ENCODE assay signal across 20 mouse cellular contexts in genomic region chr2:14875121-14875520, GRCm38 (mm10).
DNase-seq lines count a peak whose midpoint lies in the region; ATAC-seq lines count a peak whose summit lies in the region.
"Had no signal": no experiment of that assay in that cellular context is flagged by ENCODE, and none has a peak within 500 bp of the region (broad histone marks: within the 10 kb centered on the region; RNA-seq: fewer than 3 reads in every experiment).

No protein-coding gene starts in this region.

- H3K4me3 ChIP-seq in lung, embryonic 15.5 days: no peak overlapping the region
- no peak overlapping the region for H3K4me3 ChIP-seq in midbrain, embryonic 10.5 days
- 0 out of 2 replicates have a peak overlapping the region, but pooled peaks have one; percentile 30 for H3K4me3 ChIP-seq in neural tube, embryonic 13.5 days
- H3K4me3 ChIP-seq: embryonic facial prominence, embryonic 10.5 days; heart, embryonic 15.5 days; limb, embryonic 13.5 days had no signal

- H3K27ac ChIP-seq in lung, embryonic 15.5 days: 0 out of 2 replicates have a peak overlapping the region, but pooled peaks have one; percentile 10
- 0 out of 2 replicates have a peak overlapping the region, but pooled peaks have one; percentile 39 for H3K27ac ChIP-seq in midbrain, embryonic 10.5 days (replicated peaks)
- H3K27ac ChIP-seq in neural tube, embryonic 13.5 days (replicated peaks): peak overlapping the region; percentile 14; the same call in 1 of the 2 replicates
- H3K27ac ChIP-seq: embryonic facial prominence, embryonic 10.5 days; forebrain, embryonic 15.5 days; heart, embryonic 15.5 days; limb, embryonic 13.5 days; liver, embryonic 14.5 days had no signal

- H3K9ac ChIP-seq in lung, embryonic 15.5 days: no peak overlapping the region
- H3K9ac ChIP-seq in neural tube, embryonic 13.5 days: peak overlapping the region; percentile 62; the same call in 1 of the 2 replicates
- H3K9ac ChIP-seq: heart, embryonic 15.5 days; limb, embryonic 13.5 days; liver, embryonic 14.5 days had no signal

- peak; percentile 12 for DNase-seq in embryo, embryonic 10.5 days (ENCODE audit: low spot score)
- no peak for DNase-seq in embryo, embryonic 10 days (ENCODE audit: low spot score)
- DNase-seq in lung, postnatal 36 days: no peak
- DNase-seq in midbrain, embryonic 10.5 days (ENCODE audit: low spot score): no peak
- no peak for DNase-seq in cerebellum, postnatal 4 days (ENCODE audit: low spot score in 2 of 2)
- no peak for DNase-seq in adrenal gland, postnatal 14 days
- DNase-seq: heart, adult 18-20 months; kidney, adult 11 months; kidney, postnatal 14 days; layer of hippocampus, adult 9-11 months; thymus, postnatal 25 days had no signal

- WGBS in lung, embryonic 15.5 days: 33% methylated on average over 2 of the region's 2 CpGs
- WGBS in midbrain, embryonic 10.5 days: 45% methylated on average over 2 of the region's 2 CpGs
- WGBS in neural tube, embryonic 13.5 days: 18% methylated on average over 2 of the region's 2 CpGs

- no peaks in the 10 kb centered on the region for H3K27me3 ChIP-seq in lung, embryonic 15.5 days
- H3K27me3 ChIP-seq in midbrain, embryonic 10.5 days (ENCODE audit: low read depth, poor library complexity, severe bottlenecking): 0 out of 2 replicates have a peak, but pooled peaks cover 7% of the 10 kb centered on the region
- H3K27me3 ChIP-seq in neural tube, embryonic 13.5 days: no peaks in the 10 kb centered on the region
- H3K27me3 ChIP-seq: forebrain, embryonic 15.5 days; heart, embryonic 15.5 days; limb, embryonic 13.5 days had no signal

- peaks cover 31% of the 10 kb centered on the region for H3K4me1 ChIP-seq in lung, embryonic 15.5 days
- peaks cover 31% of the 10 kb centered on the region for H3K4me1 ChIP-seq in midbrain, embryonic 10.5 days
- peaks cover 30% of the 10 kb centered on the region for H3K4me1 ChIP-seq in neural tube, embryonic 13.5 days (replicated peaks)

- H3K36me3 ChIP-seq in lung, embryonic 15.5 days: no peaks in the 10 kb centered on the region
- no peaks in the 10 kb centered on the region for H3K36me3 ChIP-seq in midbrain, embryonic 10.5 days
- no peaks in the 10 kb centered on the region for H3K36me3 ChIP-seq in neural tube, embryonic 13.5 days
- H3K36me3 ChIP-seq: embryonic facial prominence, embryonic 10.5 days; forebrain, embryonic 15.5 days; G1E; heart, embryonic 15.5 days; limb, embryonic 13.5 days had no signal

- H3K4me2 ChIP-seq in lung, embryonic 15.5 days: no peak overlapping the region
- H3K4me2 ChIP-seq in neural tube, embryonic 13.5 days: peak overlapping the region; percentile 51
- H3K4me2 ChIP-seq: heart, embryonic 15.5 days had no signal

- H3K9me3 ChIP-seq in lung, embryonic 15.5 days: no peaks in the 10 kb centered on the region
- no peaks in the 10 kb centered on the region for H3K9me3 ChIP-seq in midbrain, embryonic 10.5 days (replicated peaks)
- H3K9me3 ChIP-seq in neural tube, embryonic 13.5 days: no peaks in the 10 kb centered on the region
- H3K9me3 ChIP-seq: embryonic facial prominence, embryonic 10.5 days; forebrain, embryonic 15.5 days; G1E; heart, embryonic 15.5 days; limb, embryonic 13.5 days had no signal

- no peak for ATAC-seq in lung, embryonic 15.5 days (ENCODE audit: borderline replicate concordance, extremely low read depth, low FRiP score, low TSS enrichment)
- ATAC-seq in neural tube, embryonic 13.5 days (ENCODE audit: low read depth): peak; percentile 55
- ATAC-seq: CD4-positive, CD25-positive, alpha-beta regulatory T cell, adult 4 months had no signal
